Mouse (Mus musculus) cortical plate, adult 2 months (tissue): ENCODE measurements around the gene Nova1. TPM values are rescaled to one million over a fixed set of nuclear protein-coding genes. Genes with fewer than 3 reads are reported as not detected.

Experiments used
- H3K27ac ChIP-seq: fragments of 200-500 bp; 2 replicates; pipeline ENCODE4 v1.5.1; 2012; ENCODE audit warnings: low read length, control low read depth, inconsistent platforms; ENCODE audit not compliant: insufficient read depth
- H3K4me1 ChIP-seq: fragments of 200-500 bp; 2 replicates; pipeline ENCODE4 v1.6.1; 2011; ENCODE audit warnings: low read length; ENCODE audit not compliant: control insufficient read depth, insufficient read depth
- H3K4me3 ChIP-seq: fragments of 200-500 bp; 2 replicates; pipeline ENCODE4 v1.5.1; 2011; ENCODE audit warnings: mild to moderate bottlenecking, low read length, control low read depth; ENCODE audit not compliant: insufficient read depth
- CTCF ChIP-seq: fragments of 200-500 bp; IDR thresholded peaks from 2 replicates; pipeline ENCODE4 v1.5.1; 2011; ENCODE audit warnings: mild to moderate bottlenecking, control low read depth, low read length; ENCODE audit not compliant: insufficient read depth; ENCODE audit errors: extremely low read depth
- POLR2A ChIP-seq: fragments of 200-500 bp; IDR thresholded peaks from 2 replicates; pipeline ENCODE4 v1.6.1; 2011; ENCODE audit warnings: mild to moderate bottlenecking, low read length, control low read depth; ENCODE audit not compliant: insufficient read depth; ENCODE audit errors: extremely low read depth
- polyA plus RNA-seq: library from polyadenylated mRNA; depleted of rRNA; stranded (reverse); fragments of >200 nt; gene quantifications from 2 replicates; pipeline ENCODE4 v1.2.3, GENCODE M21; 2012

Nova1 gene
- polyA plus RNA-seq, 1 experiment = 25.0 TPM

DNA sequence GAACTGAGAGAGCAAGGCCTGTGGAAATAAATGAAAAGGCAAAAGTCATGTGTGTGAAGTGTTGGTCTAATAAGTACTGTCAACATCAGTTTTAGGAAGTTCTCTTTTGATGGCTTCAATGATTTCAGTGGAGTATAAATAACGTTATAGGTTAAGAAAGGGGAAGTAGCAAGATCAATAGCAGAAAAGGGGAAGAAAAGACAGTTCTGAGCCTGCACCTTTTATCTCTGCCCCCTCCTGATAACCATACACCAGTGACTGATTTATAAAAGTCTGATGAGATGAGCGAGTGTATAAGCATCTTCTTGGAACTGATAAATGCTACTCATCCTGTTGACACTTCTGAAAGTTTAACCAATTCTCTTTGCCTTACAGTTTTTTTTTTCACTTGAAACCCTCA is 108.6 kb downstream of the Nova1 start:
- TF ChIP-seq POLR2A = no peak
- TF ChIP-seq CTCF = no peak
- H3K27ac ChIP-seq = no peak overlapping the region
- no peak overlapping the region for H3K4me3 ChIP-seq

DNA sequence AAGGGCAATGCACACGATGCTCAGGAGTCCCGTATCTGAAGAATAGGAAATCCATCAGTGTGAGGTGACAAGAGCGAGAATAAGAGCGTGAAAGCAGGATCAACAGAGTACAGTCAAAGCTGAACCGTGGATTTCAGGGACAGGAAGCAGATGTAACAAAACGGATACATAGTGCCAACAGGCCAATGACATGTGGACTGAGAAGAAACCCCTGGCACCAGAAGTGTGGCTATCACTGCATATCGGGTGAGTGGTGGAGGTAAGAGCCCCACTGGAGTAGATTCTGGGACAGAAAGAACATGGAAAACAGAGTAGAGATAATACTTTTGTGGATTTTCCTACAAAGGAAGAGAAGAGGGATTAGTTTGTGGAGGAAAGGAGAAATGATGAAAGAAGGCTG is 109.3 kb downstream of the Nova1 start:
- Histone ChIP-seq H3K4me1 (no peaks in the 10 kb centered on the region), H3K4me3 (no peak overlapping the region), H3K27ac (no peak overlapping the region)
- TF ChIP-seq POLR2A (no peak), CTCF (no peak)

More for the DNA sequence above, 108.6 kb downstream of the Nova1 start:
- no peaks in the 10 kb centered on the region for H3K4me1 ChIP-seq

DNA sequence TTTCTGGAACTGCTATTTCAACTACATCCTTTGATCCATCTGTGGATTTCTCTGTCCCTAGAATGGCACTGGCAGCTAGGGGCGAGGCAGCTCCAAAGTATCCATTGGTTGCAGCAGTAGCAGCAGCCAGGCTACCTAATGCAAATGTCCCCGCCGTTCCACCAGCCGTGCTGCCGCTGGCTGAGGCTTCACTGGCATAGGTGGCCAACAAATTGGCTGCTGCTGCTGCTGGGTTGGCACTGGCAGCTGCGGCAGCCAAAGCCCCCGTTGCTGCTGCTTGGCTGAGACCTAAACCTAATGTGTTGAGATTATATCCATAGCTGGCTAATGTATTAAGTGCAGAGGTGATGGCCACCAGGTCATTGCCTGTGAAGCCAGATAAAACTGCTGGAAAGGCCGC is 118.5 kb downstream of the Nova1 start:
- Histone ChIP-seq H3K4me3 (no peak overlapping the region), H3K4me1 (no peaks in the 10 kb centered on the region), H3K27ac (no peak overlapping the region)
- TF ChIP-seq POLR2A (no peak), CTCF (no peak)

DNA sequence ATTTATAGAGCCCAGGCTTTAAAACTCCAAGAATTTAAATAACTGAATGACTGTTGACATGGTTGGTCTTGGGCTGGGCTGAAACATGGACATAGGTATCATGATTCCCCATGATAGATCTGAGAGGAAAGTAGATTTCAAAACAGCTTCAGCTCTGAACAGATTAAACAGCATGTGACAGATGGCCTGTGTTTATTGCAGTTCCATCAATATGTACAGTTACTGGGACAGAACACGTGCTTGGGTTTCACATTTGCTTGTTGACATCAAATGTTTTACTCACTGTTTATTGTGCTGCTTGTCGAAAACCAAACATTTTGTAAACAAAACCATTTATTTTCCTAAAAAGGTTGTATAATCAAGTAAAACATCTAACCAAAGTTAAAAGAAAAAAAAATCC is 142.4 kb downstream of the Nova1 start:
- TF ChIP-seq CTCF (no peak), POLR2A (no peak)
- Histone ChIP-seq H3K4me1 (no peaks in the 10 kb centered on the region), H3K4me3 (no peak overlapping the region), H3K27ac (no peak overlapping the region)

DNA sequence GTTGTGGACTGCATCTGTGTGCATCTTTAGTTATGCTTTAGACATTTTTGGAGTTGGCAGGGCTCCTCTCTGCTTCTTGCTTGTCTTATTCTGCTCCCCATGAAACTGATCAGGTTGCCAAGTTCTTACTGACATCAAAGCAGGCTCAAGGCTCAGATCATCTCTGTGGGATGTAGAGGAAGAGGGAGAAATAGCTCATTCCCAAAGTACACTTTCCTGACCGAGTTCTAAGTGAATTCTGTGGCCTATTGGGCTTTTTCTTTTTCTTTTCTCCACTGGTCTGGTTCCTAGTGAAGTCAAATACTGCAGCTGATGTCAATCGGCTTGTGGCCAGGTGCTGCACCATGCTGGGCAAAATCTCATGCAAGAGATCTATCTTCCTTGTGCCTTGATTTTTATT is 152.0 kb downstream of the Nova1 start:
- TF ChIP-seq POLR2A = no peak
- TF ChIP-seq CTCF = no peak
- H3K4me1 ChIP-seq = no peaks in the 10 kb centered on the region
- H3K27ac ChIP-seq = no peak overlapping the region
- H3K4me3 ChIP-seq = no peak overlapping the region

DNA sequence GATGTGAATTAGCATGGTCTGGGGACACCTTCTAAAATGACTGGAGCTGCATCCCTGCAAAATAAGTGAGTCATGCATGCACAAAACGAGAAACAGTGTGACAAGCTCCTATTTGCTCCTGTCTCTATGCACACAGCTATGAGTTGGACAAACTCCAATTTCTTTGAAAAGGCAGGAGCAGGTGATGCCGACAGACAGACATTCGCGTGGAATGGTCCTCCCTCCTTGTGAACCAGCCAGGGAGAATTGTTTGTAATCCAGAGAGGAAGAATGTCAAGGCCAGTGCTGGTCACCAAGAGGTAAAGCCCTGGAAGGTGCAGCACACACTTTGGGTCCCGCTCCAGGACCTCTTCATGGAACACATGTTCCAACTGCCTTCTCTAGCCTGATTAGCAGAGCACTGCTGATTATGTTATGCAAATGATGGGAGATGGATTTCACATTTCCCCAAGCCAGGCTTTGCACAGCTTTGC is 172.6 kb downstream of the Nova1 start:
- H3K4me3 ChIP-seq = no peak overlapping the region
- no peaks in the 10 kb centered on the region for H3K4me1 ChIP-seq
- TF ChIP-seq CTCF (no peak), POLR2A (no peak)
- H3K27ac ChIP-seq = no peak overlapping the region

DNA sequence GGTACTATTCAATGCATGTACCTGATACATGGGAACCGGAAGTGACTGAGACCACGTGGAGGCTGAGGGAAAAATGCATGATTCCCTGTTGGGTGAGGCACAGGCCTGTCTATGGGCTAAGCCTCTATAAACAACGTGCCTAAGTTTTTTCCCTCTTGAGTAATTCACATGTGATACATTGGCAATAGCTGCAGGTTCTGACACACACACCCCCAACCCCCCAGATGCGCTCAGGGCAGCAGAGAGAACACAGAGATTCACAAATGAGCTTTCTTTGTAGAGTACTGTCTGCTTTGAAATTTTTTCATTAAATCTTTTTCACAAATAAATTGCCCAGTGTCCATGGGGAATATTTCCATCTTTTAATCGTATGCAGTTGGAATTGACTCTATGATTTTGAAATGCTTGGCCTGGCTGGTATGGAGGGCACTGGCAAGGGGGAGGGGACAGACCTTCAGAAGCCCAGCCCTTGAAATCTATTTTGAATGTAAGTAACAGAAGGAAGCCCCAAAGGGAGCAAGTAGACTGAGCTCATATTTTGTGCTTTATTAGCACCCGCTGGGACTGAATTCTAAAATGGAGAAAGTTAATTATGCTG is 173.3 kb downstream of the Nova1 start:
- Histone ChIP-seq H3K4me1 (no peaks in the 10 kb centered on the region), H3K4me3 (no peak overlapping the region), H3K27ac (no peak overlapping the region)
- no peak for TF ChIP-seq CTCF
